8 mouse cellular contexts compared by ENCODE assay signal in the genomic region with DNA sequence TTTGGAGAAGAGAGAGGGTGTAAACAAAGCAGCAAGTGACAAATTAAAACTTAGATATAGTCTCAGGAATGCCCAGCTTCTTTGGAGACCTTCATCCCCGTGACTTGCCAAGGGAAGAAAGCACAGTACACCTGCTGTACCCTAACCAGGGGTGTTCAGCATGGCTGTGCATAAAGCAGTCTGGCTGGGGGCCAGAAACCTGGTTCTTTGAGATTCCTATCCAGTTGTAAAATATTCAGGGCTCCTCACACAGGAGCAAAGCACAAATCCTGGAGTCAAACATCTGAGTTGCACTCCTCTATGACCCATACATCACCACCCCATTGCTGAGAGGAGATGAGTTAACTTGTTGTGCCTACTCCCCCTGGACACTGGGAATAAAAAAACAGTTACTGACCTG. TPM values are rescaled to one million over a fixed set of nuclear protein-coding genes. Genes with fewer than 3 reads are reported as not detected.
DNase-seq lines count a peak whose midpoint lies in the region; ATAC-seq lines count a peak whose summit lies in the region.

No protein-coding gene starts in this region.

- intact Hi-C loops in left cerebral cortex, postnatal 36 days (cut with DNase I): no loop called here

- H3K9me3 ChIP-seq in intestine, embryonic 14.5 days (ENCODE audit: control insufficient read depth, low read length): no peaks in the 10 kb centered on the region
- H3K9me3 ChIP-seq in intestine, embryonic 16.5 days (ENCODE audit: control insufficient read depth, low read length): no peaks in the 10 kb centered on the region
- no peaks in the 10 kb centered on the region for H3K9me3 ChIP-seq in embryonic facial prominence, embryonic 14.5 days (ENCODE audit: control insufficient read depth, low read length)
- H3K9me3 ChIP-seq in liver, embryonic 13.5 days (replicated peaks): no peaks in the 10 kb centered on the region

- no peak for ATAC-seq in intestine, embryonic 14.5 days (replicated peaks; ENCODE audit: low FRiP score, low TSS enrichment, low read depth)
- ATAC-seq in intestine, embryonic 16.5 days: no peak
- ATAC-seq in embryonic facial prominence, embryonic 14.5 days (ENCODE audit: low read depth): no peak
- ATAC-seq in liver, embryonic 13.5 days (ENCODE audit: low read depth): no peak
- ATAC-seq in CD4-positive, CD25-positive, alpha-beta regulatory T cell, adult 4 months: no peak

- peak; percentile 40 for DNase-seq in adrenal gland, postnatal 25 days
- DNase-seq in adrenal gland, adult 8-10 months: no peak
- DNase-seq in intestine, embryonic 14.5 days (ENCODE audit: low spot score): no peak
- peak; percentile 47 for DNase-seq in embryonic facial prominence, embryonic 14.5 days (ENCODE audit: low spot score)
- no peak for DNase-seq in liver, embryonic 13.5 days
- no peak for DNase-seq in left cerebral cortex, postnatal 36 days (ENCODE audit: low spot score in 2 of 2)

- H3K9ac ChIP-seq in intestine, embryonic 14.5 days (ENCODE audit: low read length): no peak overlapping the region
- no peak overlapping the region for H3K9ac ChIP-seq in intestine, embryonic 16.5 days (ENCODE audit: low read depth, low read length)
- no peak overlapping the region; the same call in 1 of the 2 replicates for H3K9ac ChIP-seq in embryonic facial prominence, embryonic 14.5 days (ENCODE audit: low read depth, low read length)
- peak overlapping the region; percentile 86; the same call in 1 of the 2 replicates for H3K9ac ChIP-seq in liver, embryonic 13.5 days

- H3K4me1 ChIP-seq in intestine, embryonic 14.5 days (replicated peaks; ENCODE audit: control insufficient read depth, insufficient read depth, low read length): peaks cover 3% of the 10 kb centered on the region
- 0 out of 2 replicates have a peak, but pooled peaks cover 7% of the 10 kb centered on the region for H3K4me1 ChIP-seq in intestine, embryonic 16.5 days (ENCODE audit: control insufficient read depth, insufficient read depth, low read length)
- peaks cover 12% of the 10 kb centered on the region; the same call in 1 of the 2 replicates for H3K4me1 ChIP-seq in embryonic facial prominence, embryonic 14.5 days (ENCODE audit: control insufficient read depth, insufficient read depth, low read length)
- peaks cover 35% of the 10 kb centered on the region for H3K4me1 ChIP-seq in liver, embryonic 13.5 days (replicated peaks)

- WGBS in intestine, embryonic 14.5 days: 83% methylated on average over 1 of the region's 1 CpGs
- WGBS in intestine, embryonic 16.5 days: 57% methylated on average over 1 of the region's 1 CpGs
- 59% methylated on average over 1 of the region's 1 CpGs for WGBS in embryonic facial prominence, embryonic 14.5 days
- 79% methylated on average over 1 of the region's 1 CpGs for WGBS in liver, embryonic 13.5 days (ENCODE audit: insufficient replicate concordance)

- no peak overlapping the region for H3K4me3 ChIP-seq in intestine, embryonic 14.5 days (ENCODE audit: low read depth, low read length)
- H3K4me3 ChIP-seq in intestine, embryonic 16.5 days (ENCODE audit: low read length): no peak overlapping the region
- 0 out of 2 replicates have a peak overlapping the region, but pooled peaks have one; percentile 91 for H3K4me3 ChIP-seq in embryonic facial prominence, embryonic 14.5 days (ENCODE audit: low read depth, low read length)
- peak overlapping the region; percentile 95; the same call in 1 of the 2 replicates for H3K4me3 ChIP-seq in liver, embryonic 13.5 days (replicated peaks)

- H3K4me2 ChIP-seq in intestine, embryonic 14.5 days (ENCODE audit: low read length): peak overlapping the region; percentile 72; the same call in 1 of the 2 replicates
- H3K4me2 ChIP-seq in intestine, embryonic 16.5 days (ENCODE audit: low read depth, low read length): no peak overlapping the region
- H3K4me2 ChIP-seq in embryonic facial prominence, embryonic 14.5 days (ENCODE audit: low read depth, low read length): peak overlapping the region; percentile 70
- peak overlapping the region; percentile 86 for H3K4me2 ChIP-seq in liver, embryonic 13.5 days

- H3K27me3 ChIP-seq in intestine, embryonic 14.5 days (replicated peaks; ENCODE audit: control insufficient read depth, insufficient read depth, low read length): no peaks in the 10 kb centered on the region
- no peaks in the 10 kb centered on the region for H3K27me3 ChIP-seq in intestine, embryonic 16.5 days (replicated peaks; ENCODE audit: control insufficient read depth, insufficient read depth, low read length)
- no peaks in the 10 kb centered on the region for H3K27me3 ChIP-seq in embryonic facial prominence, embryonic 14.5 days (replicated peaks; ENCODE audit: control insufficient read depth, insufficient read depth, low read length)
- H3K27me3 ChIP-seq in liver, embryonic 13.5 days: no peaks in the 10 kb centered on the region

- H3K36me3 ChIP-seq in intestine, embryonic 14.5 days (ENCODE audit: control insufficient read depth, insufficient read depth, low read length): no peaks in the 10 kb centered on the region
- no peaks in the 10 kb centered on the region for H3K36me3 ChIP-seq in intestine, embryonic 16.5 days (ENCODE audit: control insufficient read depth, insufficient read depth, low read length)
- no peaks in the 10 kb centered on the region for H3K36me3 ChIP-seq in embryonic facial prominence, embryonic 14.5 days (ENCODE audit: control insufficient read depth, insufficient read depth, low read length)
- no peaks in the 10 kb centered on the region for H3K36me3 ChIP-seq in liver, embryonic 13.5 days

- no peak overlapping the region for H3K27ac ChIP-seq in intestine, embryonic 14.5 days (ENCODE audit: low read depth)
- no peak overlapping the region for H3K27ac ChIP-seq in intestine, embryonic 16.5 days (ENCODE audit: low read length)
- no peak overlapping the region for H3K27ac ChIP-seq in embryonic facial prominence, embryonic 14.5 days (replicated peaks; ENCODE audit: low read depth, low read length)
- no peak overlapping the region for H3K27ac ChIP-seq in liver, embryonic 13.5 days

RNA-seq across cellular contexts. Expression of a gene that starts 2.0 kb away (rescaled TPM):
- total RNA-seq in adrenal gland, postnatal 25 days (2021): 114 and 125 TPM in 2 replicates
- total RNA-seq in adrenal gland, adult 8-10 months (2022): 100 to 1,000 TPM; 100 to 119 (median 114) TPM
- polyA plus RNA-seq in intestine, embryonic 14.5 days (2014; fragmentation: Nextera tagmentation; extraction: Ambion mirVana): 68.9 and 70.6 TPM in 2 replicates
- 106 and 108 TPM in 2 replicates for polyA plus RNA-seq in intestine, embryonic 16.5 days (2015; fragmentation: Nextera tagmentation; extraction: Ambion mirVana)
- polyA plus RNA-seq in embryonic facial prominence, embryonic 14.5 days (2014; fragmentation: Nextera tagmentation; extraction: Ambion mirVana): 105 and 116 TPM in 2 replicates
- 63.7 and 64.5 TPM in 2 replicates for polyA plus RNA-seq in liver, embryonic 13.5 days (2015; fragmentation: Nextera tagmentation; extraction: Ambion mirVana)
- 10 to 100 TPM; 13.6 to 16.8 TPM for total RNA-seq in left cerebral cortex, postnatal 36 days (2021)
- 100 to 1,000 TPM; 100 to 103 TPM for polyA plus RNA-seq in CD4-positive, CD25-positive, alpha-beta regulatory T cell, adult 4 months (2017; shearing (Covaris generic))

RNA-seq across cellular contexts. Expression of a gene that starts 2.2 kb away (rescaled TPM):
- total RNA-seq in adrenal gland, postnatal 25 days (2021): 11.8 and 12.5 TPM in 2 replicates
- total RNA-seq in adrenal gland, adult 8-10 months (2022): 10 to 100 TPM in 3 of 4 experiments, 1 to 10 TPM in 1; 9.3 to 32.3 (median 16.8) TPM
- 9.6 and 10.1 TPM in 2 replicates for polyA plus RNA-seq in intestine, embryonic 14.5 days (2014; fragmentation: Nextera tagmentation; extraction: Ambion mirVana)
- 10.2 TPM in 2 replicates for polyA plus RNA-seq in intestine, embryonic 16.5 days (2015; fragmentation: Nextera tagmentation; extraction: Ambion mirVana)
- 8.6 and 9.8 TPM in 2 replicates for polyA plus RNA-seq in embryonic facial prominence, embryonic 14.5 days (2014; fragmentation: Nextera tagmentation; extraction: Ambion mirVana)
- polyA plus RNA-seq in liver, embryonic 13.5 days (2015; fragmentation: Nextera tagmentation; extraction: Ambion mirVana): 6.8 TPM in 2 replicates
- total RNA-seq in left cerebral cortex, postnatal 36 days (2021): 1 to 10 TPM; 4.8 TPM
- 1 to 10 TPM; 7.4 to 8.1 TPM for polyA plus RNA-seq in CD4-positive, CD25-positive, alpha-beta regulatory T cell, adult 4 months (2017; shearing (Covaris generic))

RNA-seq across cellular contexts. Expression of a gene that starts 41.0 kb away (rescaled TPM):
- 23.9 and 28.6 TPM in 2 replicates for total RNA-seq in adrenal gland, postnatal 25 days (2021)
- 10 to 100 TPM; 19.0 to 23.3 (median 22.1) TPM for total RNA-seq in adrenal gland, adult 8-10 months (2022)
- 23.6 and 27.8 TPM in 2 replicates for polyA plus RNA-seq in intestine, embryonic 14.5 days (2014; fragmentation: Nextera tagmentation; extraction: Ambion mirVana)
- polyA plus RNA-seq in intestine, embryonic 16.5 days (2015; fragmentation: Nextera tagmentation; extraction: Ambion mirVana): 13.7 and 15.6 TPM in 2 replicates
- polyA plus RNA-seq in embryonic facial prominence, embryonic 14.5 days (2014; fragmentation: Nextera tagmentation; extraction: Ambion mirVana): 37.5 and 40.2 TPM in 2 replicates
- polyA plus RNA-seq in liver, embryonic 13.5 days (2015; fragmentation: Nextera tagmentation; extraction: Ambion mirVana): 24.7 and 25.6 TPM in 2 replicates
- 10 to 100 TPM in 1 of 2 experiments, 1 to 10 TPM in 1; 9.7 to 13.9 TPM for total RNA-seq in left cerebral cortex, postnatal 36 days (2021)
- 1 to 10 TPM; 2.2 to 3.5 TPM for polyA plus RNA-seq in CD4-positive, CD25-positive, alpha-beta regulatory T cell, adult 4 months (2017; shearing (Covaris generic))

Comparison
In these comparisons a context has a peak if more than half of its experiments do, and no peak if none do; other contexts are left out.
1. DNase-seq: peak in adrenal gland, postnatal 25 days (single experiment) and embryonic facial prominence, embryonic 14.5 days (single experiment); none in adrenal gland, adult 8-10 months (single experiment), intestine, embryonic 14.5 days (single experiment), liver, embryonic 13.5 days (single experiment) and left cerebral cortex, postnatal 36 days (0 of 2).
2. H3K4me3 ChIP-seq: peak in embryonic facial prominence, embryonic 14.5 days (single experiment) and liver, embryonic 13.5 days (single experiment); none in intestine, embryonic 14.5 days (single experiment) and intestine, embryonic 16.5 days (single experiment).